Mouse (Mus musculus) intestine, embryonic 14.5 days (tissue): Measurements from ENCODE around the gene Atf5. TPM values are rescaled to one million over a fixed set of nuclear protein-coding genes. Genes with fewer than 3 reads are reported as not detected.

Source experiments
- ATAC-seq: fragments of 200-750 bp; cut with Nextera tagmentation; replicated peaks from 2 replicates; pipeline ENCODE4 v1.8.0; 2017; ENCODE audit warnings: low read depth, moderate number of reproducible peaks, moderate TSS enrichment, moderate library complexity; ENCODE audit not compliant: low FRiP score, low TSS enrichment
- DNase-seq: peaks from one replicate; pipeline ENCODE4 v3.0.0-alpha.2; 2018; ENCODE audit warnings: low spot score
- H3K27ac ChIP-seq: fragments of 300-500 bp; sonication (generic); 2 replicates; pipeline ENCODE4 v1.5.1; 2014; ENCODE audit warnings: low read depth, mild to moderate bottlenecking, control low read depth
- H3K27me3 ChIP-seq: fragments of 300-500 bp; sonication (generic); replicated peaks from 2 replicates; pipeline ENCODE4 v1.6.1; 2014; ENCODE audit warnings: low read length, control low read depth; ENCODE audit not compliant: control insufficient read depth, insufficient read depth
- H3K36me3 ChIP-seq: fragments of 300-500 bp; sonication (generic); 2 replicates; pipeline ENCODE4 v1.6.1; 2014; ENCODE audit warnings: low read length, control low read depth; ENCODE audit not compliant: control insufficient read depth, insufficient read depth
- H3K4me1 ChIP-seq: fragments of 300-500 bp; sonication (generic); replicated peaks from 2 replicates; pipeline ENCODE4 v1.6.1; 2014; ENCODE audit warnings: low read length, control low read depth, mixed read lengths; ENCODE audit not compliant: control insufficient read depth, insufficient read depth
- H3K4me2 ChIP-seq: fragments of 300-500 bp; sonication (generic); 2 replicates; pipeline ENCODE4 v1.6.1; 2014; ENCODE audit warnings: low read length
- H3K4me3 ChIP-seq: fragments of 300-500 bp; sonication (generic); 2 replicates; pipeline ENCODE4 v1.5.1; 2014; ENCODE audit warnings: low read depth, low read length, control low read depth, mixed read lengths
- H3K9ac ChIP-seq: fragments of 300-500 bp; sonication (generic); 2 replicates; pipeline ENCODE4 v1.6.1; 2014; ENCODE audit warnings: mild to moderate bottlenecking, low read length
- H3K9me3 ChIP-seq: fragments of 300-500 bp; sonication (generic); 2 replicates; pipeline ENCODE4 v1.6.1; 2016; ENCODE audit warnings: low read length, control low read depth; ENCODE audit not compliant: control insufficient read depth
- WGBS: fragments of 180-500 bp; shearing (Covaris S2); extraction: QIAGEN DNeasy Blood & Tissue Kit; methylation state at CpG from one replicate; pipeline ENCODE4 v1.1.7; 2014; 5-methylcytosine and 5-hydroxymethylcytosine counted together
- polyA plus RNA-seq: library from polyadenylated mRNA; unstranded; fragments of >200 nt; fragmentation: Nextera tagmentation; extraction: Ambion mirVana; gene quantifications from 2 replicates; pipeline ENCODE4 v1.2.1, GENCODE M21; 2014

The Atf5 gene
- polyA plus RNA-seq, 1 experiment from 2014 or later = 3.0 TPM

GRCm38 (mm10) chr7:44832763-44833162 lies 16.3 kb upstream of the Atf5 start:
- Histone ChIP-seq H3K9me3 (no peaks in the 10 kb centered on the region), H3K4me1 (no peaks in the 10 kb centered on the region), H3K27ac (no peak overlapping the region), H3K4me2 (no peak overlapping the region), H3K36me3 (peaks cover 46% of the 10 kb centered on the region), H3K4me3 (no peak overlapping the region), H3K27me3 (no peaks in the 10 kb centered on the region), H3K9ac (no peak overlapping the region)
- ATAC-seq (no peak), DNase-seq (no peak)
- 72% methylated on average over 4 of the region's 4 CpGs for WGBS

DNA sequence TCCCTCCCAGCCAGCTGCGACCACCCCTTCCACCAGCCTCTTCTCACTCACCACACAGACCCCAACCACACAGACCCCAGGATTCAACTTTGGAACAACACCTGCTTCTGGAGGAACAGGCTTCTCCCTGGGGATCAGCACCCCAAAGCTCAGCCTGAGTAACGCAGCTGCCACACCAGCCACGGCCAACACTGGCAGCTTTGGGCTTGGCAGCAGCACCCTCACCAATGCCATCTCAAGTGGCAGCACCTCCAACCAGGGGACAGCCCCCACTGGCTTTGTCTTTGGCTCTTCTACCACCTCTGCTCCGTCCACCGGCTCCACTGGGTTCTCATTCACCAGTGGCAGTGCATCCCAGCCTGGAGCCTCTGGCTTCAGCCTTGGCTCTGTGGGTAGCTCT lies 12.2 kb upstream of the Atf5 start:
- no peaks in the 10 kb centered on the region for H3K9me3 ChIP-seq

DNA sequence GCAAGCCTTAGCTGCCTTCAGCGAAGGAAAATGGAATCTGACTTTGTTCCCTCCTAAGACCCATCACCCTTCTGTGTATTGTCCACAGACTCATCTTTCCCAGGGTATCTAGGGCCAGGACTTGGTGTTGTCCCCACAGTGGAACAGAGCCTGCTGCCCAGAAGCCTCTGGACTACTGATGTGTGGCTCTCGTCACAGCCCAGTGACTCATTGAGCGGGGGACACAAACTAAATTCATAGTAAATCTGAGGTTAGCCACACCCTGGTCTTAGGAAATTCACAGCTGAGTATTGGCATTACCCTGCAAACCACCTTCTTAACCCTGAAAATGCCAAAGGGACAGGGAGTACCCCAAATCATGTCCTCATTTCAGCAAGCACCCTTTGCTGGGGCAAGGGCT lies 10.3 kb upstream of the Atf5 start:
- 83% methylated on average over 3 of the region's 3 CpGs for WGBS
- Histone ChIP-seq H3K27me3 (no peaks in the 10 kb centered on the region), H3K9me3 (no peaks in the 10 kb centered on the region), H3K4me1 (peaks cover 3% of the 10 kb centered on the region; the same call in 1 of the 2 replicates), H3K36me3 (peaks cover 47% of the 10 kb centered on the region), H3K27ac (no peak overlapping the region), H3K9ac (no peak overlapping the region), H3K4me2 (no peak overlapping the region), H3K4me3 (no peak overlapping the region)
- no peak for DNase-seq
- ATAC-seq = no peak

More for the DNA sequence above, 12.2 kb upstream of the Atf5 start:
- Histone ChIP-seq H3K27ac (no peak overlapping the region), H3K9ac (no peak overlapping the region), H3K36me3 (peaks cover 53% of the 10 kb centered on the region), H3K4me1 (0 out of 2 replicates have a peak, but pooled peaks cover 3% of the 10 kb centered on the region), H3K4me3 (no peak overlapping the region), H3K27me3 (no peaks in the 10 kb centered on the region), H3K4me2 (no peak overlapping the region)
- ATAC-seq (no peak), DNase-seq (no peak)
- 95% methylated on average over 5 of the region's 5 CpGs for WGBS

DNA sequence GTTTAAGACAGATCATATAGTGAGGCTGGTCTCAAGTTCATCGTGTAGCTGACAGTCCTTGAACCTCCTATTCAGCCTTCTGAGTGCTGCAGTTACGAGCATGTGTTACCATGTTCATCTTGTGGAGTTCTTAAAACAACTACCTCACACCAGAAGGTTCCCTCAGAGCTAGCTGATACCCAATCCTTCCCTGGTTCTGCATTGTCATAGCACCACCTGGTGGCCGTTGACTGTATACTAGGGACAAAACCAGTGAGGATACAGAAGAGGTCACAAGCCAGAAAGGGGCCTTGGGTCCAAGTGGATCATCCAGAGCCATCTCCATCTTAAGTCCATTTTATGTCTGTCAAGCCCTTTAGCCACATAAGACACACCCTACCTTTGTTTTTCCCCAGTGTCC lies 8.4 kb upstream of the Atf5 start:
- WGBS = 23% methylated on average over 3 of the region's 3 CpGs
- Histone ChIP-seq H3K9me3 (no peaks in the 10 kb centered on the region), H3K36me3 (peaks cover 28% of the 10 kb centered on the region), H3K4me3 (no peak overlapping the region), H3K4me1 (peaks cover 7% of the 10 kb centered on the region), H3K9ac (no peak overlapping the region), H3K27ac (no peak overlapping the region), H3K27me3 (no peaks in the 10 kb centered on the region), H3K4me2 (no peak overlapping the region)
- ATAC-seq = peak; percentile 34; the same call in 1 of the 2 replicates
- peak; percentile 87 for DNase-seq

DNA sequence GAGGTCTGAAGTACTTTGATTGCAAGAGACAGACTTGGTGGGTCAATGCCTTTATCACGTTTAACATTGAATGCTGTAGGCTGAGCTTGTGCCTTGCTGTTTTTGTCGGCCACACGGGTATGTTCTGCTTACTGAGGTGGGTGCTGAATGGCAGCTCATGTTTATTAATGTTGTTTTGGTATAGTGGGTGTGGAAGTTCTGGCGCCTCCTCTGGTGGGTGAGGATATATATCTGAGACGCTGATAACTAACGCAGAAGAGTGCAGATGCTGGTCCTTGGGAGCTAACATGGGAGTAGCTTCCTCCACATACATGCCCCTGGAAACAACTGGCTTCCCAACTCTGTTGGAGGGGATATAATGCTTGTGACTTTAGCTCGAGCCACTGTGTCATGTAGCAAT lies 7.0 kb upstream of the Atf5 start:
- Histone ChIP-seq H3K4me3 (no peak overlapping the region), H3K4me2 (no peak overlapping the region), H3K4me1 (peaks cover 16% of the 10 kb centered on the region), H3K36me3 (peaks cover 13% of the 10 kb centered on the region), H3K27ac (no peak overlapping the region), H3K9ac (no peak overlapping the region), H3K27me3 (no peaks in the 10 kb centered on the region), H3K9me3 (no peaks in the 10 kb centered on the region)
- DNase-seq = no peak
- no peak for ATAC-seq
- WGBS = 47% methylated on average over 7 of the region's 7 CpGs

DNA sequence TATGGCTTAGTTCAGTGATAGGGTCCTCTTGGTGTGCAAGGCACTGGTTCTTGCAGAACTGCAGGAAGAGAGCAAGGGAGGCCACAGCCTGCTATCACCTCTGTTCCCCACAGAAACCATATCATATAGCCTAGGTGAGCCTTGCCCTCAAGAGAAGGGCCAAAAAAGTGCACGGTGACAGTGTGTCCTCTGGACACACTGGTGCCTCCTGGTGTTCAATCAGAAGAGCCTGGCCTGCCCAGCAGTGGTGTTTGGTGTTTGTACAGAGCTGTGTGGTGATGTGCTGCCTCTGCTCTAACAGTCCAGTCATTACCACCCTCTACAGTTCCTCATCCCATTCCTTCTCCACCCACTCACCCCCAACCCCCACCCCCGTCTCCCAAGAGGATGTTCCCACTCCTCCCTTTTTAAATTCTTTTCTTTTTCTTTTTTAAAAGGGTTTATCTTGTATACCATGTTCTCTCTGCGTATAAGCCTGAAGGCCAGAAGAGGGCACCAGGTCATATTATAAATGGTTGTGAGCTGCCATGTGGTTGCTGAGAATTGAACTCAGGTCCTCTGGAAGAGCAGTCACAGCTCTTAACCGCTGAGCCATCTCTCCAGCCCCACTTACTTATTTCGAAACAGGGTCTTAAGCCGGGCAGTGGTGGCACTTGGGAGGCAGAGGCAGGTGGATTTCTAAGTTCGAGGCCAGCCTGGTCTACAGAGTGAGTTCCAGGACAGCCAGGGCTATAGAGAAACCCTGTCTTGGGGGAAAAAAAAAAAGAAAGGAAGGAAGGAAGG lies 5.4 kb upstream of the Atf5 start:
- Histone ChIP-seq H3K9me3 (no peaks in the 10 kb centered on the region), H3K4me3 (no peak overlapping the region), H3K4me1 (peaks cover 27% of the 10 kb centered on the region), H3K27ac (no peak overlapping the region), H3K9ac (no peak overlapping the region), H3K36me3 (0 out of 2 replicates have a peak, but pooled peaks cover 6% of the 10 kb centered on the region), H3K27me3 (no peaks in the 10 kb centered on the region), H3K4me2 (no peak overlapping the region)
- DNase-seq (peak; percentile 32), ATAC-seq (no peak)
- WGBS = 83% methylated on average over 7 of the region's 7 CpGs

GRCm38 (mm10) chr7:44820525-44820924 lies 4.1 kb upstream of the Atf5 start:
- no peak overlapping the region for H3K4me2 ChIP-seq
- peaks cover 27% of the 10 kb centered on the region for H3K4me1 ChIP-seq
- no peak for ATAC-seq
- H3K27me3 ChIP-seq = no peaks in the 10 kb centered on the region
- H3K4me3 ChIP-seq = no peak overlapping the region
- 83% methylated on average over 3 of the region's 3 CpGs for WGBS
- DNase-seq = peak; percentile 44
- H3K9me3 ChIP-seq = no peaks in the 10 kb centered on the region
- no peak overlapping the region for H3K9ac ChIP-seq
- no peak overlapping the region for H3K27ac ChIP-seq
- H3K36me3 ChIP-seq = no peaks in the 10 kb centered on the region

GRCm38 (mm10) chr7:44819863-44820262 lies 3.4 kb upstream of the Atf5 start:
- WGBS = 58% methylated on average over 5 of the region's 5 CpGs
- H3K4me2 ChIP-seq = no peak overlapping the region

GRCm38 (mm10) chr7:44819391-44819790 lies 2.9 kb upstream of the Atf5 start:
- Histone ChIP-seq H3K27me3 (no peaks in the 10 kb centered on the region), H3K36me3 (no peaks in the 10 kb centered on the region), H3K4me3 (peak overlapping the region; percentile 83; the same call in 1 of the 2 replicates), H3K9ac (0 out of 2 replicates have a peak overlapping the region, but pooled peaks have one; percentile 37), H3K4me2 (peak overlapping the region; percentile 78), H3K4me1 (peaks cover 30% of the 10 kb centered on the region), H3K9me3 (no peaks in the 10 kb centered on the region), H3K27ac (no peak overlapping the region)
- ATAC-seq (no peak), DNase-seq (no peak)
- 77% methylated on average over 2 of the region's 2 CpGs for WGBS

More at GRCm38 (mm10) chr7:44819863-44820262, 3.4 kb upstream of the Atf5 start:
- Histone ChIP-seq H3K9ac (no peak overlapping the region), H3K27me3 (no peaks in the 10 kb centered on the region), H3K36me3 (no peaks in the 10 kb centered on the region), H3K9me3 (no peaks in the 10 kb centered on the region), H3K4me1 (peaks cover 30% of the 10 kb centered on the region), H3K4me3 (no peak overlapping the region), H3K27ac (no peak overlapping the region)
- ATAC-seq (no peak), DNase-seq (peak; percentile 33)
